Mouse (Mus musculus) G1E (cell line): ENCODE data around the gene Ddx19b. TPM values are rescaled to one million over a fixed set of nuclear protein-coding genes. Genes with fewer than 3 reads are reported as not detected.
"Not testable (repeated sequence)": the region's sequence is repeated elsewhere in the genome, so short reads cannot be mapped to it uniquely, and the experiment has no call there.

Experiments used
- ATAC-seq: 2 replicates; pipeline ENCODE4 v1.8.0; 2016; ENCODE audit warnings: mild to moderate bottlenecking; ENCODE audit not compliant: insufficient number of reproducible peaks, poor library complexity, low FRiP score, severe bottlenecking; ENCODE audit errors: extremely low read depth
- DNase-seq: peaks from one replicate; pipeline ENCODE4 v3.0.0; 2012; ENCODE audit warnings: low spot score
- H3K27me3 ChIP-seq: 2 replicates; pipeline ENCODE4 v1.6.1; 2012; ENCODE audit warnings: mild to moderate bottlenecking, low read length, inconsistent platforms; ENCODE audit not compliant: insufficient read depth
- H3K36me3 ChIP-seq: replicated peaks from 2 replicates; pipeline ENCODE3; 2012; ENCODE audit warnings: mild to moderate bottlenecking, inconsistent platforms
- H3K4me1 ChIP-seq: 2 replicates; pipeline ENCODE4 v1.6.1; 2012; ENCODE audit warnings: low read depth, low read length, inconsistent platforms, mixed read lengths; ENCODE audit not compliant: insufficient read depth
- H3K4me3 ChIP-seq: 2 replicates; pipeline ENCODE4 v1.5.1; 2012; ENCODE audit warnings: low read depth, mild to moderate bottlenecking, inconsistent platforms, low read length, moderate library complexity, mixed read lengths
- H3K9me3 ChIP-seq: replicated peaks from 2 replicates; pipeline ENCODE4 v1.6.1; 2012; ENCODE audit warnings: inconsistent platforms
- CTCF ChIP-seq: IDR thresholded peaks from 2 replicates; pipeline ENCODE4 v1.5.1; 2012; ENCODE audit warnings: low read depth, low read length, inconsistent platforms, mixed read lengths
- GATA1 ChIP-seq: IDR thresholded peaks from 2 replicates; pipeline ENCODE4 v1.6.1; 2012; ENCODE audit warnings: borderline replicate concordance, low read length, inconsistent platforms, mixed read lengths
- GATA2 ChIP-seq: IDR thresholded peaks from 2 replicates; pipeline ENCODE4 v1.6.1; 2012; ENCODE audit warnings: low read depth, low read length, inconsistent platforms, borderline replicate concordance
- POLR2AphosphoS5 ChIP-seq: IDR thresholded peaks from 2 replicates; pipeline ENCODE4 v1.6.1; 2012; ENCODE audit warnings: low read depth, low read length, inconsistent platforms; ENCODE audit not compliant: insufficient replicate concordance
- TAL1 ChIP-seq: conservative IDR thresholded peaks from 2 replicates; pipeline ENCODE4 v1.6.1; 2012; ENCODE audit warnings: low read depth, low read length, inconsistent platforms, mixed read lengths
- polyA plus RNA-seq: library from polyadenylated mRNA; stranded (reverse); fragments of >175 nt; gene quantifications from 2 replicates; pipeline ENCODE4 v1.2.3, GENCODE M21; 2012
- total RNA-seq, 2 experiments: library from RNA; stranded (forward) in 1 of 2; stranded (reverse) in 1 of 2; fragments of 200-1000 nt in 1 of 2; fragments of >200 nt in 1 of 2; fragmentation: Nextera tagmentation in 1 of 2; gene quantifications; 2 replicates each; pipeline ENCODE4 v1.2.3; 2014 to 2017

Ddx19b gene
- total RNA-seq (2014; fragmentation: Nextera tagmentation) (17.4 and 18.8 TPM in 2 replicates), total RNA-seq (2017) (21.7 and 21.9 TPM in 2 replicates), polyA plus RNA-seq (5.1 and 6.3 TPM in 2 replicates)

- Histone ChIP-seq H3K4me3 (peak within 1 kb of the TSS; percentile 70; the same call in 1 of the 2 replicates), H3K9me3 (no peaks in the 10 kb centered on the region), H3K36me3 (peaks cover 18% of the 10 kb centered on the region), H3K4me1 (peaks cover 57% of the 10 kb centered on the region), H3K27me3 (no peaks in the 10 kb centered on the region)
- no peak for ATAC-seq
- no peak for DNase-seq
- TF ChIP-seq GATA1 (no peak), POLR2AphosphoS5 (no peak), CTCF (no peak), TAL1 (no peak)
Measured at GRCm38 (mm10) chr8:111031572-111031971, at the start of gene Ddx19b. Gene Ddx19b (minus strand): TSS chr8:111031751.

- ATAC-seq (no peak), DNase-seq (no peak)
- TF ChIP-seq GATA2 (no peak), TAL1 (no peak), CTCF (no peak), POLR2AphosphoS5 (no peak), GATA1 (no peak)
- Histone ChIP-seq H3K4me3 (no peak overlapping the region), H3K4me1 (peaks cover 2% of the 10 kb centered on the region; the same call in 1 of the 2 replicates), H3K36me3 (no peaks in the 10 kb centered on the region), H3K9me3 (no peaks in the 10 kb centered on the region), H3K27me3 (peaks cover 56% of the 10 kb centered on the region)
Measured at GRCm38 (mm10) chr8:111079861-111080271, 48.3 kb upstream of the Ddx19b start.

- no peak overlapping the region for H3K4me3 ChIP-seq
- H3K36me3 ChIP-seq: no peaks in the 10 kb centered on the region
- peaks cover 2% of the 10 kb centered on the region; the same call in 1 of the 2 replicates for H3K4me1 ChIP-seq
- ATAC-seq: no peak
- no peaks in the 10 kb centered on the region for H3K9me3 ChIP-seq
- TF ChIP-seq TAL1 (no peak), GATA2 (no peak), GATA1 (no peak), POLR2AphosphoS5 (no peak), CTCF (no peak)
- no peak for DNase-seq
- peaks cover 57% of the 10 kb centered on the region for H3K27me3 ChIP-seq
Measured at GRCm38 (mm10) chr8:111079461-111079860, 47.9 kb upstream of the Ddx19b start.

DNA sequence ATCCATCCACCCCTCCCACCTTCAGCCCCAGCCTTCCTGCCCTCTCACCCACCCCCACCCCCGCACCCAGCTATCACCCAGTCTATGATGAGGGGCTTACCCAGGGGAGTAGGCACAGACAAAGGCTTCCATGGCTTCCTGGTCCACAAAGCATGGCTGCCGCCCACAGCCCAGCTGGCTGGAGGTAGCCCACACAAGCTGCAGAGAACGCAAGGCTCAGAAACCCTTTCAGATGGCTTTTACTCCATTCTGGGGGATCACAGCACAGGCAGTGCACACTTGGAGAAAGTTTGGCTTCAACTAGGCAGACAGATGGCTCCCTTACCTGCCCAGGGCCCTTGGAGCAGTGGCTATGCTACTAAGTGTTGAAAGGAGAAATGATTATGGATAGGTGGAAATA is 44.4 kb upstream of the Ddx19b start:
- no peak overlapping the region for H3K4me3 ChIP-seq
- peaks cover 8% of the 10 kb centered on the region for H3K4me1 ChIP-seq
- H3K36me3 ChIP-seq: no peaks in the 10 kb centered on the region
- TF ChIP-seq CTCF (no peak), GATA1 (no peak), POLR2AphosphoS5 (no peak), TAL1 (no peak), GATA2 (no peak)
- H3K27me3 ChIP-seq: peaks cover 65% of the 10 kb centered on the region
- peaks cover 7% of the 10 kb centered on the region for H3K9me3 ChIP-seq
- no peak for ATAC-seq
- DNase-seq: no peak

DNA sequence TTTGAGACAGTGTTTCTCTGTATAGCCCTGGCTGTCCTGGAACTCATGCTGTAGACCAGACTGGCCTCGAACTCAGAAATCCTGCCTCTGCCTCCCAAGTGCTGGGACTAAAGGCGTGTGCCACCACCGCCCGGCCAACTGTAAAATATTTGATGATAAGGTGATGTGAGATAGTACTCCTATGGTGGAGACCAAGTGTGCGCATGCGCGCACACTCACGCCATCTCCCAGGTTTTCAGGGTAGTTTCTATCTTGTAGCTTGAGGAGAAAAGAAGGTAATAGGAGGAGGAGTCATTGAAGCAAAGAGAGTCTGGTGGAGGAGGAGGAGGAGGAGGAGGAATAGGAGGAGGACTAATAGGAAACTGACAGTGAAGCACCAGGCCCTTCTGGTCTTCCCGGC is 37.1 kb upstream of the Ddx19b start:
- DNase-seq, ATAC-seq: not testable (repeated sequence)
- H3K27me3 ChIP-seq: peaks cover 50% of the 10 kb centered on the region

DNA sequence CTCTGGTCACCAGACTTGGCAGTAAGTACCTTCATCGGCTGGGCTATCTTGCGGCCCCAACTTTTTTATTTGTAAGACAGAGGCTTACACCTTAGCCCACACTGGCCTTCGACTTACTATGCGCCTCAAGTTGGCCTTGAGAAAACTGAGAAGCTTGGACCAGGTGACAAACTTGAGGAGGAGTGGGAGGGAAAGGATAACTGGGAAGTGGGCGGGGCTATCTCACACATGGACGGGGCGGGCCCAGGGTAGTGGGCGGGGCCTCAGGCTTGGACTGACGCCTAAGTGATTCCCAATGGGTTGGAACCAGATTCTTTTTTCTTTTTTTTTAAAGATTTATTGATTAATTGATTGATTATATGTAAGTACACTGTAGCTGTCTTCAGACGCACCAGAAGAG is 35.9 kb upstream of the Ddx19b start:
- Histone ChIP-seq H3K4me3 (no peak overlapping the region), H3K36me3 (no peaks in the 10 kb centered on the region), H3K4me1 (peaks cover 32% of the 10 kb centered on the region), H3K9me3 (no peaks in the 10 kb centered on the region), H3K27me3 (peaks cover 43% of the 10 kb centered on the region)
- ATAC-seq (no peak), DNase-seq (no peak)
- TF ChIP-seq TAL1: no peak
- no peak for TF ChIP-seq POLR2AphosphoS5
- no peak for TF ChIP-seq GATA1
- TF ChIP-seq GATA2: no peak
- TF ChIP-seq CTCF: no peak

More for the DNA sequence above, 37.1 kb upstream of the Ddx19b start:
- not testable (repeated sequence) for H3K4me3 ChIP-seq, H3K9me3 ChIP-seq, H3K36me3 ChIP-seq
- H3K4me1 ChIP-seq: peaks cover 26% of the 10 kb centered on the region

- TF ChIP-seq GATA1 (no peak), CTCF (no peak), GATA2 (no peak), TAL1 (no peak), POLR2AphosphoS5 (no peak)
Measured at GRCm38 (mm10) chr8:111066308-111066707, 34.8 kb upstream of the Ddx19b start.

More at GRCm38 (mm10) chr8:111066308-111066707, 34.8 kb upstream of the Ddx19b start:
- peaks cover 38% of the 10 kb centered on the region for H3K4me1 ChIP-seq
- H3K36me3 ChIP-seq: no peaks in the 10 kb centered on the region
- no peaks in the 10 kb centered on the region for H3K9me3 ChIP-seq
- DNase-seq: no peak
- H3K27me3 ChIP-seq: peaks cover 40% of the 10 kb centered on the region
- ATAC-seq: no peak
- H3K4me3 ChIP-seq: no peak overlapping the region
